Mouse (Mus musculus) bone marrow, adult 2 months (tissue): ENCODE data around the gene Olfr1143.

Experiments
- CTCF ChIP-seq: fragments of 200-500 bp; IDR thresholded peaks from 2 replicates; pipeline ENCODE4 v1.5.1; 2011; ENCODE audit warnings: low read length, control low read depth; ENCODE audit not compliant: control insufficient read depth, insufficient read depth
- POLR2A ChIP-seq: fragments of 200-500 bp; IDR thresholded peaks from 2 replicates; pipeline ENCODE4 v1.6.1; 2011; ENCODE audit warnings: low read depth, mild to moderate bottlenecking, control low read depth, low read length, borderline replicate concordance; ENCODE audit not compliant: control insufficient read depth

DNA sequence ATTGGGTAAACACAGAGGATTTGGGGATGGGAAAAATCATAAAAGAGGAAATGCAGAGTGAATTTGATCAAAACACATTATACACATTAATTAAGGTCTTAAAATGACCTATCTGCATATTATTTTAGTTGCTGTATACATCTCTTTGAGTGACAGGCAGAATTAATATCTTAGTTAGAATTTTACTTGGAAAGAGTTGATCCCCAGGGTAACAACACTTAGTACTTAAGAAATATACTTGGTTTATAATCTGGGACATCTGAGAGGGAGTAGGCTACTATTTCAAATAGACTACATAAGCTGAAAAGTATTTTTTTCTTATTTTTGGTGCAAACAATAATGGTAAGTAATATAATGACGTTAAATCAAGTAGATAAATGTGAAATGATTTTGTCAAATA, 43.3 kb downstream of the Olfr1143 start, which contains the start of gene Olfr1150-ps1:
- TF ChIP-seq POLR2A (no peak), CTCF (no peak)
